Mouse (Mus musculus): ENCODE measurements around the gene Trmt44.

- TF ChIP-seq POLR2A (IDR thresholded peaks at IDR 0.05; ENCODE audit: borderline replicate concordance, extremely low read depth, low read depth, low read length): no peak
- TF ChIP-seq CTCF (IDR thresholded peaks at IDR 0.05; ENCODE audit: insufficient read depth, low read length): no peak
Observed at GRCm38 (mm10) chr5:35556393-35556792, 18.5 kb downstream of the Trmt44 start.

All from lung, adult 2 months (tissue).